ENCODE assay signal across 9 mouse cellular contexts in genomic region chr4:136146712-136147154, GRCm38 (mm10). TPM values are rescaled to one million over a fixed set of nuclear protein-coding genes. Genes with fewer than 3 reads are reported as not detected.
DNase-seq lines count a peak whose midpoint lies in the region; ATAC-seq and TF ChIP-seq lines count a peak whose summit lies in the region.
"Had no signal": no experiment of that assay in that cellular context is flagged by ENCODE, and none has a peak within 500 bp of the region (broad histone marks: within the 10 kb centered on the region; RNA-seq: fewer than 3 reads in every experiment).

No protein-coding gene starts in this region.

- no peak overlapping the region for H3K4me2 ChIP-seq in forebrain, postnatal 0 days (ENCODE audit: low read depth)
- H3K4me2 ChIP-seq in hindbrain, embryonic 11.5 days (replicated peaks; ENCODE audit: low read depth, low read length): peak overlapping the region; percentile 80
- H3K4me2 ChIP-seq in liver, embryonic 12.5 days: peak overlapping the region; percentile 30

- WGBS in forebrain, embryonic 10.5 days: 4% methylated on average over 6 of the region's 6 CpGs
- 31% methylated on average over 6 of the region's 6 CpGs for WGBS in forebrain, postnatal 0 days
- 7% methylated on average over 6 of the region's 6 CpGs for WGBS in hindbrain, embryonic 11.5 days
- 14% methylated on average over 6 of the region's 6 CpGs for WGBS in liver, embryonic 12.5 days (ENCODE audit: insufficient replicate concordance)

- H3K4me1 ChIP-seq in forebrain, embryonic 10.5 days: peaks cover 92% of the 10 kb centered on the region
- H3K4me1 ChIP-seq in forebrain, postnatal 0 days (ENCODE audit: insufficient read depth): peaks cover 6% of the 10 kb centered on the region; the same call in 1 of the 2 replicates
- H3K4me1 ChIP-seq in brown adipose tissue, adult 24 weeks (ENCODE audit: control insufficient read depth, insufficient read depth, insufficient read length, low read length): peaks cover 4% of the 10 kb centered on the region
- peaks cover 25% of the 10 kb centered on the region for H3K4me1 ChIP-seq in hindbrain, embryonic 11.5 days (replicated peaks; ENCODE audit: control insufficient read depth, insufficient read depth, low read length)
- peaks cover 63% of the 10 kb centered on the region for H3K4me1 ChIP-seq in liver, embryonic 12.5 days

- peak; percentile 46 for DNase-seq in forebrain, embryonic 10.5 days (ENCODE audit: extremely low spot score, low spot score)
- DNase-seq in forebrain, postnatal 0 days: no peak
- DNase-seq in hindbrain, embryonic 11.5 days (ENCODE audit: low spot score): peak; percentile 38
- no peak for DNase-seq in cerebellum, adult 18-20 months
- DNase-seq in layer of hippocampus, adult 9-10 months (ENCODE audit: low spot score): no peak
- DNase-seq: liver, embryonic 13.5 days had no signal

- no peak overlapping the region for H3K9ac ChIP-seq in forebrain, postnatal 0 days
- peak overlapping the region; percentile 3; the same call in 1 of the 2 replicates for H3K9ac ChIP-seq in hindbrain, embryonic 11.5 days (ENCODE audit: low read depth, low read length)
- H3K9ac ChIP-seq in liver, embryonic 12.5 days: no peak overlapping the region
- H3K9ac ChIP-seq: liver, embryonic 13.5 days had no signal

- no peak for TF ChIP-seq CTCF in forebrain, postnatal 0 days (IDR thresholded peaks at IDR 0.05; ENCODE audit: low read depth)

- H3K27ac ChIP-seq in forebrain, embryonic 10.5 days: peak overlapping the region; percentile 97
- H3K27ac ChIP-seq in forebrain, postnatal 0 days (ENCODE audit: low read depth, low read length): no peak overlapping the region
- H3K27ac ChIP-seq in brown adipose tissue, adult 24 weeks (replicated peaks; ENCODE audit: low read depth, low read length): peak overlapping the region; percentile 97
- peak overlapping the region; percentile 72 for H3K27ac ChIP-seq in hindbrain, embryonic 11.5 days (ENCODE audit: low read depth, low read length)
- peak overlapping the region; percentile 37 for H3K27ac ChIP-seq in liver, embryonic 12.5 days

- ATAC-seq in forebrain, postnatal 0 days: no peak
- no peak for ATAC-seq in hindbrain, embryonic 11.5 days (ENCODE audit: low FRiP score)
- no peak for ATAC-seq in liver, embryonic 12.5 days
- no peak for ATAC-seq in monocyte, adult 5-6 weeks (replicated peaks; ENCODE audit: insufficient number of reproducible peaks, low FRiP score, low TSS enrichment, poor library complexity, severe bottlenecking)

- H3K36me3 ChIP-seq in forebrain, embryonic 10.5 days (replicated peaks): peaks cover 13% of the 10 kb centered on the region
- no peaks in the 10 kb centered on the region for H3K36me3 ChIP-seq in forebrain, postnatal 0 days (ENCODE audit: insufficient read depth)
- no peaks in the 10 kb centered on the region for H3K36me3 ChIP-seq in hindbrain, embryonic 11.5 days (ENCODE audit: control insufficient read depth, insufficient read depth, low read length)
- H3K36me3 ChIP-seq in liver, embryonic 12.5 days: no peaks in the 10 kb centered on the region
- H3K36me3 ChIP-seq: liver, embryonic 13.5 days had no signal

- peak overlapping the region; percentile 81 for H3K4me3 ChIP-seq in forebrain, embryonic 10.5 days
- no peak overlapping the region for H3K4me3 ChIP-seq in forebrain, postnatal 0 days (ENCODE audit: low read depth, low read length)
- peak overlapping the region; percentile 93 for H3K4me3 ChIP-seq in brown adipose tissue, adult 24 weeks (ENCODE audit: insufficient read depth, low read depth, low read length)
- peak overlapping the region; percentile 79 for H3K4me3 ChIP-seq in hindbrain, embryonic 11.5 days (ENCODE audit: low read depth, low read length)
- H3K4me3 ChIP-seq in liver, embryonic 12.5 days: peak overlapping the region; percentile 1; the same call in 1 of the 2 replicates

- no peaks in the 10 kb centered on the region for H3K9me3 ChIP-seq in forebrain, embryonic 10.5 days
- H3K9me3 ChIP-seq in forebrain, postnatal 0 days (ENCODE audit: low read length): no peaks in the 10 kb centered on the region
- H3K9me3 ChIP-seq in hindbrain, embryonic 11.5 days (ENCODE audit: control insufficient read depth, low read length): no peaks in the 10 kb centered on the region
- no peaks in the 10 kb centered on the region for H3K9me3 ChIP-seq in liver, embryonic 12.5 days (replicated peaks)
- H3K9me3 ChIP-seq: liver, embryonic 13.5 days had no signal

- peaks cover 27% of the 10 kb centered on the region for H3K27me3 ChIP-seq in forebrain, embryonic 10.5 days (ENCODE audit: poor library complexity, severe bottlenecking)
- 0 out of 2 replicates have a peak, but pooled peaks cover 17% of the 10 kb centered on the region for H3K27me3 ChIP-seq in forebrain, postnatal 0 days (ENCODE audit: insufficient read depth, low read length)
- H3K27me3 ChIP-seq in hindbrain, embryonic 11.5 days (ENCODE audit: control insufficient read depth, insufficient read depth, low read length): no peaks in the 10 kb centered on the region; the same call in 1 of the 2 replicates
- H3K27me3 ChIP-seq in liver, embryonic 12.5 days (replicated peaks): peaks cover 92% of the 10 kb centered on the region

RNA-seq across cellular contexts. Expression of gene Id3, which starts 3.4 kb away (rescaled TPM):
- 488 and 529 TPM in 2 replicates for polyA plus RNA-seq in forebrain, embryonic 10.5 days (2016; fragmentation: Nextera tagmentation; extraction: Ambion mirVana)
- 134 and 153 TPM in 2 replicates for total RNA-seq in forebrain, postnatal 0 days (2014; rRNA removed)
- polyA plus RNA-seq in forebrain, postnatal 0 days (2015; fragmentation: Nextera tagmentation; extraction: Ambion mirVana): 177 and 185 TPM in 2 replicates
- 75.0 and 78.1 TPM in 2 replicates for polyA plus RNA-seq in brown adipose tissue, adult 24 weeks (2012; ENCODE audit: insufficient read depth, insufficient read length, missing spikeins)
- 453 and 482 TPM in 2 replicates for polyA plus RNA-seq in hindbrain, embryonic 11.5 days (2014; fragmentation: Nextera tagmentation; extraction: Ambion mirVana)
- polyA plus RNA-seq in liver, embryonic 12.5 days (2016; fragmentation: Nextera tagmentation; extraction: Ambion mirVana): 80.9 and 88.1 TPM in 2 replicates
- total RNA-seq in monocyte, adult 5-6 weeks (2017): 4.9 to 16.7 TPM (median 8.5 TPM) in 3 replicates

RNA-seq across cellular contexts. Expression of gene E2f2, which starts 25.5 kb away (rescaled TPM):
- polyA plus RNA-seq in forebrain, embryonic 10.5 days (2016; fragmentation: Nextera tagmentation; extraction: Ambion mirVana): 10.3 and 11.4 TPM in 2 replicates
- 0.85 and 1.2 TPM in 2 replicates for total RNA-seq in forebrain, postnatal 0 days (2014; rRNA removed)
- polyA plus RNA-seq in forebrain, postnatal 0 days (2015; fragmentation: Nextera tagmentation; extraction: Ambion mirVana): 0.84 and 1.4 TPM in 2 replicates
- 2.9 and 6.4 TPM in 2 replicates for polyA plus RNA-seq in brown adipose tissue, adult 24 weeks (2012; ENCODE audit: insufficient read depth, insufficient read length, missing spikeins)
- 5.5 and 6.2 TPM in 2 replicates for polyA plus RNA-seq in hindbrain, embryonic 11.5 days (2014; fragmentation: Nextera tagmentation; extraction: Ambion mirVana)
- polyA plus RNA-seq in liver, embryonic 12.5 days (2016; fragmentation: Nextera tagmentation; extraction: Ambion mirVana): 63.4 and 69.1 TPM in 2 replicates
- total RNA-seq in monocyte, adult 5-6 weeks (2017): 18.1 to 19.7 TPM (median 18.4 TPM) in 3 replicates

RNA-seq across cellular contexts. Expression of gene Asap3, which starts 59.4 kb away (rescaled TPM):
- polyA plus RNA-seq in forebrain, embryonic 10.5 days (2016; fragmentation: Nextera tagmentation; extraction: Ambion mirVana): 4.7 and 5.2 TPM in 2 replicates
- total RNA-seq in forebrain, postnatal 0 days (2014; rRNA removed): 3.5 and 3.8 TPM in 2 replicates
- 2.0 and 2.5 TPM in 2 replicates for polyA plus RNA-seq in forebrain, postnatal 0 days (2015; fragmentation: Nextera tagmentation; extraction: Ambion mirVana)
- 1.0 and 1.2 TPM in 2 replicates for polyA plus RNA-seq in brown adipose tissue, adult 24 weeks (2012; ENCODE audit: insufficient read depth, insufficient read length, missing spikeins)
- polyA plus RNA-seq in hindbrain, embryonic 11.5 days (2014; fragmentation: Nextera tagmentation; extraction: Ambion mirVana): 2.5 and 3.3 TPM in 2 replicates
- 1.5 and 1.9 TPM in 2 replicates for polyA plus RNA-seq in liver, embryonic 12.5 days (2016; fragmentation: Nextera tagmentation; extraction: Ambion mirVana)
- not detected in 3 replicates for total RNA-seq in monocyte, adult 5-6 weeks (2017)

Comparison
In these comparisons a context has a peak if more than half of its experiments do, and no peak if none do; other contexts are left out.
1. DNase-seq: peak in forebrain, embryonic 10.5 days (single experiment) and hindbrain, embryonic 11.5 days (single experiment); none in forebrain, postnatal 0 days (single experiment), cerebellum, adult 18-20 months (0 of 2) and layer of hippocampus, adult 9-10 months (single experiment).